Mouse (Mus musculus) CH12.LX (cell line): Measurements from ENCODE around the gene Ppfia3. TPM values are rescaled to one million over a fixed set of nuclear protein-coding genes. Genes with fewer than 3 reads are reported as not detected.
A peak's percentile ranks its signal among the peaks of the same experiment; 100 is the strongest.

Experiments used
- DNase-seq: peaks from one replicate; pipeline ENCODE4 v3.0.0-alpha.2; 2013; ENCODE audit errors: extremely low read depth
- H3K27ac ChIP-seq: 2 replicates; pipeline ENCODE4 v1.5.1; 2012; ENCODE audit warnings: low read depth, mild to moderate bottlenecking, control low read depth, moderate library complexity; ENCODE audit not compliant: insufficient read depth
- H3K27me3 ChIP-seq: replicated peaks from 2 replicates; pipeline ENCODE3; 2012; ENCODE audit warnings: inconsistent platforms
- H3K36me3 ChIP-seq, 2 experiments: replicated peaks in 1 of 2; 2 replicates each; pipeline versions ENCODE3 to v1.6.1; 2012; ENCODE audit warnings: inconsistent platforms in 1 of 2, low read length in 1 of 2, mild to moderate bottlenecking in 1 of 2, mixed read lengths in 1 of 2, moderate library complexity in 1 of 2; ENCODE audit not compliant: control insufficient read depth in 1 of 2, insufficient read depth in 1 of 2
- H3K4me1 ChIP-seq, 2 experiments: 2 replicates each; pipeline ENCODE4 v1.6.1; 2012; ENCODE audit warnings: inconsistent platforms in 1 of 2, moderate library complexity in 1 of 2; ENCODE audit not compliant: insufficient read depth in 2 of 2, control insufficient read depth in 1 of 2
- H3K4me2 ChIP-seq: 2 replicates; pipeline ENCODE4 v1.6.1; 2012; ENCODE audit warnings: low read depth, mild to moderate bottlenecking, control low read depth; ENCODE audit not compliant: poor library complexity, insufficient read depth, severe bottlenecking
- H3K4me3 ChIP-seq, 3 experiments: fragments of 150-350 bp in 1 of 3; sonication (generic) in 1 of 3; replicated peaks in 1 of 3; 2 replicates each; pipeline versions ENCODE3 to v1.5.1; 2011 to 2012; ENCODE audit warnings: low read depth in 2 of 3, low read length in 2 of 3, mild to moderate bottlenecking in 2 of 3, moderate library complexity in 2 of 3, control low read depth in 1 of 3, improper control_type of control experiment in 1 of 3, inconsistent platforms in 1 of 3, mixed read lengths in 1 of 3; ENCODE audit not compliant: poor library complexity in 1 of 3
- H3K79me2 ChIP-seq: replicated peaks from 2 replicates; pipeline ENCODE4 v1.6.1; 2012; ENCODE audit warnings: mild to moderate bottlenecking, moderate library complexity; ENCODE audit not compliant: control insufficient read depth, poor library complexity, insufficient read depth, severe bottlenecking; ENCODE audit errors: extremely low read depth
- H3K9ac ChIP-seq: 2 replicates; pipeline ENCODE4 v1.6.1; 2012; ENCODE audit warnings: low read depth, mild to moderate bottlenecking, control low read depth, moderate library complexity; ENCODE audit not compliant: insufficient read depth
- H3K9me3 ChIP-seq: replicated peaks from 2 replicates; pipeline ENCODE3; 2012; ENCODE audit warnings: low read length, inconsistent platforms, mixed read lengths
- CTCF ChIP-seq, 2 experiments: IDR thresholded peaks in 1 of 2; conservative IDR thresholded peaks in 1 of 2; 2 replicates each; pipeline ENCODE4 v1.5.1; 2011 to 2012; ENCODE audit warnings: low read depth in 2 of 2, low read length in 2 of 2, improper control_type of control experiment in 1 of 2, inconsistent platforms in 1 of 2, mild to moderate bottlenecking in 1 of 2, moderate library complexity in 1 of 2
- JUN ChIP-seq: IDR thresholded peaks from 2 replicates; pipeline ENCODE4 v1.6.1; 2011; ENCODE audit warnings: low read depth, mild to moderate bottlenecking, low read length, improper control_type of control experiment, moderate library complexity; ENCODE audit not compliant: insufficient read depth
- MEF2A ChIP-seq: IDR thresholded peaks from 2 replicates; pipeline ENCODE4 v1.6.1; 2014; ENCODE audit warnings: low read depth, mild to moderate bottlenecking, inconsistent platforms, low read length, improper control_type of control experiment, borderline replicate concordance
- MXI1 ChIP-seq: IDR thresholded peaks from 2 replicates; pipeline ENCODE4 v1.6.1; 2011; ENCODE audit warnings: mild to moderate bottlenecking, low read depth, low read length, improper control_type of control experiment
- MYC ChIP-seq: IDR thresholded peaks from 2 replicates; pipeline ENCODE4 v1.6.1; 2011; ENCODE audit warnings: low read depth, mild to moderate bottlenecking, improper control_type of control experiment, low read length
- NELFE ChIP-seq: IDR thresholded peaks from 2 replicates; pipeline ENCODE4 v1.6.1; 2011; ENCODE audit warnings: low read depth, low read length, improper control_type of control experiment
- POLR2A ChIP-seq: IDR thresholded peaks from 2 replicates; pipeline ENCODE4 v1.6.1; 2011; ENCODE audit warnings: low read depth, mild to moderate bottlenecking, improper control_type of control experiment, low read length
- POLR2AphosphoS2 ChIP-seq: IDR thresholded peaks from 2 replicates; pipeline ENCODE4 v1.6.1; 2011; ENCODE audit warnings: low read depth, low read length, improper control_type of control experiment
- RAD21 ChIP-seq: IDR thresholded peaks from 2 replicates; pipeline ENCODE4 v1.6.1; 2011; ENCODE audit warnings: low read depth, mild to moderate bottlenecking, low read length, improper control_type of control experiment, moderate library complexity
- RCOR1 ChIP-seq: conservative IDR thresholded peaks from 2 replicates; pipeline ENCODE4 v1.6.1; 2012; ENCODE audit warnings: low read depth, mild to moderate bottlenecking, inconsistent platforms, low read length, improper control_type of control experiment
- SIN3A ChIP-seq: IDR thresholded peaks from 2 replicates; pipeline ENCODE4 v1.6.1; 2012; ENCODE audit warnings: low read length, improper control_type of control experiment, inconsistent platforms
- SMC3 ChIP-seq: IDR thresholded peaks from 2 replicates; pipeline ENCODE4 v1.6.1; 2011; ENCODE audit warnings: low read depth, low read length, improper control_type of control experiment
- TCF12 ChIP-seq: IDR thresholded peaks from 2 replicates; pipeline ENCODE4 v1.6.1; 2014; ENCODE audit warnings: low read depth, mild to moderate bottlenecking, inconsistent platforms, low read length, improper control_type of control experiment
- ZC3H11A ChIP-seq: IDR thresholded peaks from 2 replicates; pipeline ENCODE4 v1.6.1; 2012; ENCODE audit warnings: low read depth, mild to moderate bottlenecking, inconsistent platforms, low read length, improper control_type of control experiment
- dilution Hi-C: fragments of 300-500 bp; cut with MboI; formaldehyde crosslinking; loops from 2 replicates; pipeline ENCODE4 v1.14.3; 2020; ENCODE audit warnings: low sequenced_read_pairs; ENCODE audit not compliant: extremely low pct_unique_long_range_greater_than_20kb, extremely low pct_ligation_motif_present
- in situ Hi-C: fragments of 300-500 bp; cut with MboI; formaldehyde crosslinking; loops from 3 replicates; pipeline ENCODE4 v1.14.3; 2019; ENCODE audit warnings: low sequenced_read_pairs, low pct_ligation_motif_present, low pct_unique_long_range_greater_than_20kb, mixed read lengths
- polyA plus RNA-seq: library from polyadenylated mRNA; unstranded; fragments of >175 nt; gene quantifications from 2 replicates; pipeline ENCODE4 v1.2.1, GENCODE M21; 2012; ENCODE audit warnings: low read depth; ENCODE audit not compliant: insufficient read length
- total RNA-seq, 2 experiments: library from RNA; depleted of rRNA; stranded (reverse); fragments of 300-350 nt in 1 of 2; fragments of >200 nt in 1 of 2; gene quantifications; 2 replicates each; pipeline ENCODE4 v1.2.3; 2012 to 2014

Gene Ppfia3
- total and polyA plus RNA-seq, 3 experiments: 0.21 to 1.9 (median 0.61) TPM

GRCm38 (mm10) chr7:45302626-45303025 lies 64.2 kb downstream of the Ppfia3 start:
- in situ Hi-C loops (loop anchor here (10.0 kb wide), 2 partner anchors 92 to 138 kb away; partner anchors contain the start of genes Slc17a7 and Snrnp70), dilution Hi-C loops (no loop called here)
- no peak overlapping the region for H3K4me3 ChIP-seq
- DNase-seq: no peak
- TF ChIP-seq POLR2A (no peak), MXI1 (no peak), TCF12 (no peak)
- H3K9me3 ChIP-seq: no peaks in the 10 kb centered on the region
- peaks cover 4% of the 10 kb centered on the region for H3K27me3 ChIP-seq
- no peak overlapping the region for H3K9ac ChIP-seq
- no peak overlapping the region for H3K27ac ChIP-seq
- H3K36me3 ChIP-seq: peaks cover 7 to 27% of the 10 kb centered on the region in 2 experiments
- H3K4me1 ChIP-seq: peaks cover 0 to 9% of the 10 kb centered on the region in 2 experiments; a peak in 1 of 4 replicates
- no peaks in the 10 kb centered on the region for H3K79me2 ChIP-seq
- no peak overlapping the region for H3K4me2 ChIP-seq

GRCm38 (mm10) chr7:45300270-45300669 lies 66.5 kb downstream of the Ppfia3 start:
- no peaks in the 10 kb centered on the region for H3K9me3 ChIP-seq
- DNase-seq: peak; percentile 33
- H3K4me3 ChIP-seq: no peak overlapping the region
- H3K9ac ChIP-seq: no peak overlapping the region
- H3K79me2 ChIP-seq: no peaks in the 10 kb centered on the region
- H3K36me3 ChIP-seq: peaks cover 7 to 27% of the 10 kb centered on the region in 2 experiments
- peaks cover 4% of the 10 kb centered on the region for H3K27me3 ChIP-seq
- dilution Hi-C loops (no loop called here), in situ Hi-C loops (loop anchor here (10.0 kb wide), 2 partner anchors 95 to 135 kb away; partner anchors contain the start of genes Slc17a7 and Snrnp70)
- TF ChIP-seq RAD21 (peak; percentile 46), CTCF (conservative IDR thresholded peaks at IDR 0.05 in 1 of 2, IDR thresholded peaks at IDR 0.05 in 1 of 2; ENCODE audit: low read depth in 2 of 2, low read length in 2 of 2) (peak; percentile 13 to 74; a peak in 3 of 4 replicates), JUN (no peak), RCOR1 (no peak), MYC (0 out of 2 replicates have a peak, but pooled peaks have one; percentile 50), SMC3 (peak; percentile 59)
- no peak overlapping the region for H3K4me2 ChIP-seq
- H3K27ac ChIP-seq: no peak overlapping the region
- H3K4me1 ChIP-seq: peaks cover 0 to 9% of the 10 kb centered on the region in 2 experiments; a peak in 1 of 4 replicates

DNA sequence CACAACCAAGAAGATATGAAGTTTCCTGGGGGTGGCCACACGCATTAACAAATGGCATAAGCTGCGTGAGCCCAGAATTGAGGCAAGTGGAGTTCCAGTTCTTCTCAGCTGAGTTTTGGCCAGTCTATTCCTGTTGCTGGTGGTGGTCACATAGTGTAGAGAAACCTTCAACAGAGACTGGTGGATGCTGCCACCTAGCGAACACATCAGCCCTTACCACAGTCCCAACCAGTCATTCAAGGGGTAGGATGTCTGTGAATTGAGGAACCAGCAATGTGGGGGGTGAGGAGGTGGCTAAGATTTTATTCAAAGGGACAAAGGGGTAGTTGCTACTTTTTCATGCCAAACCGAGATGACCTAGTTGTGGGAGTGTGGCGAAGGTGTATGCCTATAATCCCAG lies 67.1 kb downstream of the Ppfia3 start:
- dilution Hi-C loops: no loop called here

More for the DNA sequence above, 67.1 kb downstream of the Ppfia3 start:
- Histone ChIP-seq H3K9me3 (no peaks in the 10 kb centered on the region), H3K36me3 (peaks cover 7 to 24% of the 10 kb centered on the region in 2 experiments), H3K27me3 (peaks cover 4% of the 10 kb centered on the region), H3K79me2 (no peaks in the 10 kb centered on the region), H3K4me3 (no peak overlapping the region), H3K4me2 (no peak overlapping the region), H3K27ac (no peak overlapping the region), H3K4me1 (peaks cover 0 to 9% of the 10 kb centered on the region in 2 experiments; a peak in 1 of 4 replicates), H3K9ac (no peak overlapping the region)
- in situ Hi-C loops: loop anchor here (10.0 kb wide), 2 partner anchors 95 to 135 kb away; partner anchors contain the start of genes Slc17a7 and Snrnp70
- TF ChIP-seq MEF2A (0 out of 2 replicates have a peak, but pooled peaks have one; percentile 41), CTCF (conservative IDR thresholded peaks at IDR 0.05 in 1 of 2, IDR thresholded peaks at IDR 0.05 in 1 of 2; ENCODE audit: low read depth in 2 of 2, low read length in 2 of 2) (peak; percentile 42 to 94), POLR2AphosphoS2 (no peak), NELFE (peak; percentile 27), RAD21 (peak; percentile 95), ZC3H11A (0 out of 2 replicates have a peak, but pooled peaks have one; percentile 29), MYC (no peak), SMC3 (peak; percentile 87), SIN3A (0 out of 2 replicates have a peak, but pooled peaks have one; percentile 29)
- DNase-seq: peak; percentile 80
